In the genomic region with DNA sequence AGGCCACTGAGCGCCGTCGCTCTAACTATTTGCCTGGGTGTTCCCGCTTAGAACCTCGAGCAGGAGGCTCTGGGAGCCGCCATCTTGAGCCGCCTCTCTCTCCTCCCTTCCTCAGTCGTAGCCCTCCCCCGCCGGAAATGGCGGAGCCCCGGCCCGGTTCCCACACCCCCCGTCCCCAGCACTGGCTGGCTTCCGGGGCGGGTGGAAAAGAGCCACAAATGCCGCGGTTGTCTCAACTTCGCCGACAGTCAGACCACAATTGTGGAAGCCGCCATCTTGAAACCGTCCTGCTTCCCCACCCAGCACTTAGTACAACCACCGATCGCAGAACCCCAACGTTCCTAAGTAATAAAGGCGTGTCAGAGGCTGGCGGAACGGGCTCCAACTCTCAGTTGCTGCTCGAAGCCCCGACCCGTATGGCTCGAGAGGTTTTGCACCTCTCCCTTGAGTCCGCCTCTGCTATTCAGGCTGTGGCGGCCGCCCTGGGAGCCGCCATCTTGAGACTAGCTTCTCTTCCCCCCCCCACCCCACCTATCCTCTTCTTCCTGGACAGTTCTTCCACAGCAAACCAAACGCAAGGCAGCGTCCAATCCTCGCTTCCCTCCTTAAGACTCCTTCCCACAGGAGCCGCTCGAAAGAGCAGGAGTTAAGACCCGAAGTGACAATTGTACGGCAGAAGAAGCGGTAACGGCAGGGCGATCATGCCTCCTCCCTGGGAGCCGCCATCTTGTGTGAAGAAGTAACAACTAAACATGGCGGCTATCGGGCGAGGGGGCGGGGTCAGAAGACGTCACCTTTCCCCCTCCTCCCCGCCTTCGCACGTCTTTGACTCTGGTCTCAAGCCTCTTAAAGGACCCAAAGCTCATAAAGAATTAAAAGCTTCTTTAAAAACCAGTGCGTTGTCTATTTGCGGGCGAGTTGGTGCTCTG, we compare ENCODE assay signal across 8 mouse cellular contexts. TPM values are rescaled to one million over a fixed set of nuclear protein-coding genes. Genes with fewer than 3 reads are reported as not detected.
DNase-seq lines count a peak whose midpoint lies in the region; ATAC-seq and TF ChIP-seq lines count a peak whose summit lies in the region.

A gene (minus strand): TSS at position 110 of the 929 bp plus-strand sequence.

- H3K9ac ChIP-seq in hindbrain, postnatal 0 days (replicated peaks; ENCODE audit: low read length) = peak within 1 kb of the TSS; percentile 70

- ATAC-seq in hindbrain, postnatal 0 days = peak; percentile 82
- ATAC-seq in megakaryocyte, adult 5-6 weeks (ENCODE audit: poor library complexity, severe bottlenecking) = peak; percentile 61

- intact Hi-C loops in gastrocnemius, adult 2 months (cut with DNase I) = loop anchor here (5.0 to 10.0 kb wide), 2 partner anchors 278 to 446 kb away; a partner anchor contains a TSS
- intact Hi-C loops in left cerebral cortex, adult 2 months (cut with DNase I) = loop anchor here (1.0 to 10.0 kb wide), 6 partner anchors 33 to 448 kb away; a partner anchor contains a TSS

- H3K27ac ChIP-seq in gastrocnemius, adult 2 months = peak within 1 kb of the TSS; percentile 95
- H3K27ac ChIP-seq in hindbrain, postnatal 0 days = peak within 1 kb of the TSS; percentile 97
- peak within 1 kb of the TSS; percentile 99 for H3K27ac ChIP-seq in left cerebral cortex, adult 2 months

- peak; percentile 38 for DNase-seq in WW6 (ENCODE audit: low read depth, low spot score)
- DNase-seq in cerebellum, postnatal 4 days (ENCODE audit: low spot score in 2 of 2) = peak; percentile 65 to 80
- peak; percentile 94 for DNase-seq in gastrocnemius, adult 2 months
- peak; percentile 88 for DNase-seq in hindbrain, postnatal 0 days (ENCODE audit: low spot score)
- DNase-seq in left cerebral cortex, adult 2 months (ENCODE audit: extremely low spot score in 1 of 2, low spot score in 2 of 2) = peak; percentile 85 to 86
- peak; percentile 86 to 90 for DNase-seq in right cerebral cortex, adult 2 months (ENCODE audit: low spot score in 2 of 2)
- DNase-seq in urinary bladder, postnatal 14 days (ENCODE audit: low spot score) = peak; percentile 87

- H3K27me3 ChIP-seq in hindbrain, postnatal 0 days (ENCODE audit: insufficient read depth, low read length) = no peaks in the 10 kb centered on the region

- H3K4me3 ChIP-seq in gastrocnemius, adult 2 months = peak within 1 kb of the TSS; percentile 90
- H3K4me3 ChIP-seq in hindbrain, postnatal 0 days (ENCODE audit: low read length) = peak within 1 kb of the TSS; percentile 62
- peak within 1 kb of the TSS; percentile 70 for H3K4me3 ChIP-seq in left cerebral cortex, adult 2 months

- WGBS in hindbrain, postnatal 0 days = 31% methylated on average over 58 of the region's 58 CpGs

- no peak for TF ChIP-seq CTCF in gastrocnemius, adult 2 months (IDR thresholded peaks at IDR 0.05)
- TF ChIP-seq CTCF in hindbrain, postnatal 0 days (IDR thresholded peaks at IDR 0.05; ENCODE audit: low read depth) = no peak
- no peak for TF ChIP-seq CTCF in left cerebral cortex, adult 2 months (IDR thresholded peaks at IDR 0.05)

- H3K36me3 ChIP-seq in hindbrain, postnatal 0 days (ENCODE audit: insufficient read depth, low read length) = no peaks in the 10 kb centered on the region

- H3K9me3 ChIP-seq in hindbrain, postnatal 0 days (ENCODE audit: low read length) = no peaks in the 10 kb centered on the region

- H3K4me2 ChIP-seq in hindbrain, postnatal 0 days (ENCODE audit: low read depth, low read length) = peak within 1 kb of the TSS; percentile 67

- no peaks in the 10 kb centered on the region for H3K4me1 ChIP-seq in hindbrain, postnatal 0 days (ENCODE audit: insufficient read depth, low read length)

RNA-seq across cellular contexts. Expression of the gene that starts here (rescaled TPM):
- total RNA-seq in gastrocnemius, adult 2 months (2021) = 10 to 100 TPM; 35.5 to 36.0 TPM
- total RNA-seq in hindbrain, postnatal 0 days (2014; rRNA removed) = 114 and 133 TPM in 2 replicates
- polyA plus RNA-seq in hindbrain, postnatal 0 days (2015; fragmentation: Nextera tagmentation; extraction: Ambion mirVana) = 27.3 and 34.9 TPM in 2 replicates
- total RNA-seq in left cerebral cortex, adult 2 months (2021) = 10 to 100 TPM; 74.7 to 75.1 TPM
- total RNA-seq in megakaryocyte, adult 5-6 weeks (2015) = 108 and 109 TPM in 2 replicates
- total RNA-seq in megakaryocyte, adult 5-6 weeks (2017) = 52.5 and 67.7 TPM in 2 replicates

Comparison
In these comparisons a context has a peak if more than half of its experiments do, and no peak if none do; other contexts are left out.
1. Peak in every context shown above with its lines: DNase-seq, ATAC-seq, H3K4me3 ChIP-seq and H3K27ac ChIP-seq.
2. DNase-seq: peak in every context shown above with its lines; median percentile 94 in gastrocnemius, adult 2 months; 88 in hindbrain, postnatal 0 days; 88 in right cerebral cortex, adult 2 months; 87 in urinary bladder, postnatal 14 days; 86 in left cerebral cortex, adult 2 months; 72 in cerebellum, postnatal 4 days; 38 in WW6.